Mouse (Mus musculus) testis, adult 2 months (tissue): Measurements from ENCODE around the gene Nhlrc1. TPM values are rescaled to one million over a fixed set of nuclear protein-coding genes. Genes with fewer than 3 reads are reported as not detected.

Experiments
- H3K27ac ChIP-seq: fragments of 200-500 bp; 2 replicates; pipeline ENCODE4 v1.5.1; 2012; ENCODE audit warnings: low read depth, low read length; ENCODE audit not compliant: control insufficient read depth, insufficient read depth
- H3K27me3 ChIP-seq: fragments of 200-500 bp; 2 replicates; pipeline ENCODE4 v1.6.1; 2012; ENCODE audit warnings: mild to moderate bottlenecking, low read length, moderate library complexity; ENCODE audit not compliant: control insufficient read depth, insufficient read depth
- H3K36me3 ChIP-seq: fragments of 200-500 bp; 2 replicates; pipeline ENCODE4 v1.6.1; 2012; ENCODE audit warnings: mild to moderate bottlenecking, low read length; ENCODE audit not compliant: control insufficient read depth, insufficient read depth
- H3K4me1 ChIP-seq: fragments of 200-500 bp; 2 replicates; pipeline ENCODE4 v1.6.1; 2012; ENCODE audit warnings: low read length; ENCODE audit not compliant: control insufficient read depth, insufficient read depth
- H3K4me3 ChIP-seq: fragments of 200-500 bp; 2 replicates; pipeline ENCODE4 v1.5.1; 2012; ENCODE audit warnings: low read depth, mild to moderate bottlenecking, low read length, moderate library complexity, mixed read lengths; ENCODE audit not compliant: control insufficient read depth
- CTCF ChIP-seq: fragments of 200-500 bp; IDR thresholded peaks from 2 replicates; pipeline ENCODE4 v1.5.1; 2012; ENCODE audit warnings: low read depth, mild to moderate bottlenecking, inconsistent platforms, low read length, moderate library complexity; ENCODE audit not compliant: control insufficient read depth, insufficient read depth, insufficient replicate concordance
- POLR2A ChIP-seq: fragments of 200-500 bp; IDR thresholded peaks from 2 replicates; pipeline ENCODE4 v1.6.1; 2012; ENCODE audit warnings: low read depth, mild to moderate bottlenecking, inconsistent platforms, low read length, moderate library complexity; ENCODE audit not compliant: control insufficient read depth
- polyA plus RNA-seq: library from polyadenylated mRNA; depleted of rRNA; stranded (reverse); fragments of >200 nt; gene quantifications from 2 replicates; pipeline ENCODE4 v1.2.3, GENCODE M21; 2012

The Nhlrc1 gene
- polyA plus RNA-seq, 1 experiment = 0.49 TPM

- H3K27ac ChIP-seq = no peak overlapping the region
- no peaks in the 10 kb centered on the region for H3K27me3 ChIP-seq
- TF ChIP-seq POLR2A (no peak), CTCF (no peak)
- no peaks in the 10 kb centered on the region for H3K4me1 ChIP-seq
- H3K36me3 ChIP-seq = no peaks in the 10 kb centered on the region
- no peak overlapping the region for H3K4me3 ChIP-seq
Observed at GRCm38 (mm10) chr13:47001590-47001989, 13.1 kb downstream of the Nhlrc1 start.

GRCm38 (mm10) chr13:46999498-46999897 lies 15.2 kb downstream of the Nhlrc1 start:
- Histone ChIP-seq H3K27ac (no peak overlapping the region), H3K27me3 (no peaks in the 10 kb centered on the region), H3K4me3 (no peak overlapping the region), H3K4me1 (no peaks in the 10 kb centered on the region), H3K36me3 (no peaks in the 10 kb centered on the region)
- TF ChIP-seq CTCF = no peak
- no peak for TF ChIP-seq POLR2A

DNA sequence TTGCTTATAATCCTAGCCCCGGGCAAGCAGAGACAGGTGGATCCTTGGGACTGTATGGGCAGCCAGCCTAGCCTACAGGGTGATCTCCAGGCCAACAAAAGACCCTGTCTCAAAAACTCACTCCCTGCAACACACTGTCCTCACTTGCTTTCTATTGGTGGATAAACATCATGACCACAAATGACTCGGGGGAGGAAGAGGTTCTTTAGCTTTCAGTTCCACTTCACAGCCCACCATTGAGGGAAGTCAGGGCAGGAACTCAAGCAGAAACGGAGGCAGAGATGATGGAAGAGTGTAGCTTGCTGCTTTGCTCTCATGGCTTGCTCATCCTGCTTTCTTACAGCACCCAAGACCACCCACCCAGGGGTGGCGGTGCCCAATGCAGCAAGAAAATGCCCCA lies 17.3 kb downstream of the Nhlrc1 start:
- H3K4me3 ChIP-seq = no peak overlapping the region
- H3K36me3 ChIP-seq = no peaks in the 10 kb centered on the region
- TF ChIP-seq POLR2A (no peak), CTCF (no peak)
- no peaks in the 10 kb centered on the region for H3K4me1 ChIP-seq
- H3K27me3 ChIP-seq = no peaks in the 10 kb centered on the region
- no peak overlapping the region for H3K27ac ChIP-seq

- no peaks in the 10 kb centered on the region for H3K4me1 ChIP-seq
- TF ChIP-seq POLR2A = no peak
- no peak for TF ChIP-seq CTCF
- no peak overlapping the region for H3K4me3 ChIP-seq
- no peak overlapping the region for H3K27ac ChIP-seq
- no peaks in the 10 kb centered on the region for H3K36me3 ChIP-seq
- no peaks in the 10 kb centered on the region for H3K27me3 ChIP-seq
Observed at GRCm38 (mm10) chr13:46993274-46993551, 21.4 kb downstream of the Nhlrc1 start.

GRCm38 (mm10) chr13:46992516-46993273 lies 22.0 kb downstream of the Nhlrc1 start:
- no peak overlapping the region for H3K4me3 ChIP-seq
- H3K27me3 ChIP-seq = no peaks in the 10 kb centered on the region
- H3K4me1 ChIP-seq = no peaks in the 10 kb centered on the region
- no peak for TF ChIP-seq CTCF
- H3K27ac ChIP-seq = no peak overlapping the region
- no peaks in the 10 kb centered on the region for H3K36me3 ChIP-seq

GRCm38 (mm10) chr13:46990376-46991011 lies 24.2 kb downstream of the Nhlrc1 start:
- no peaks in the 10 kb centered on the region for H3K27me3 ChIP-seq
- TF ChIP-seq CTCF (no peak), POLR2A (no peak)
- H3K4me1 ChIP-seq = no peaks in the 10 kb centered on the region
- no peaks in the 10 kb centered on the region for H3K36me3 ChIP-seq
- no peak overlapping the region for H3K27ac ChIP-seq
- no peak overlapping the region for H3K4me3 ChIP-seq

GRCm38 (mm10) chr13:46987941-46988340 lies 26.7 kb downstream of the Nhlrc1 start:
- H3K4me3 ChIP-seq = no peak overlapping the region
- TF ChIP-seq CTCF (no peak), POLR2A (no peak)
- no peak overlapping the region for H3K27ac ChIP-seq
- H3K4me1 ChIP-seq = no peaks in the 10 kb centered on the region
- no peaks in the 10 kb centered on the region for H3K36me3 ChIP-seq
- no peaks in the 10 kb centered on the region for H3K27me3 ChIP-seq
